Mouse (Mus musculus): ENCODE data around the gene Ctla4. TPM values are rescaled to one million over a fixed set of nuclear protein-coding genes. Genes with fewer than 3 reads are reported as not detected.

Gene Ctla4
- polyA plus RNA-seq, 1 experiment from 2014 or later = not detected

DNA sequence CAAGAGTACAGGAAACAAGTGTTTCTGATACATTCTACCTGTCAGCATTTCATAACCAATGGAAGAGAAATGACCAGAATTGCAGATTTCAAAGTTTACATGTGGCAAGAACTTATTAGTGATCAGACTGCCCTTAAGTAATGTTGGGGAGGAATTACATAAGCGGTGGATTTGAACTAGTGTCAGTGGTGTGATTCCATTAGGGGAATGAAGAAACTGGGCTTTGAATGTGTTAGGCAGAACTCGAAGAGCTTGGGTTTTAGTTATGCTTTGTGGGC is 12.1 kb downstream of the Ctla4 start:
- 72% methylated on average over 2 of the region's 2 CpGs for WGBS

DNA sequence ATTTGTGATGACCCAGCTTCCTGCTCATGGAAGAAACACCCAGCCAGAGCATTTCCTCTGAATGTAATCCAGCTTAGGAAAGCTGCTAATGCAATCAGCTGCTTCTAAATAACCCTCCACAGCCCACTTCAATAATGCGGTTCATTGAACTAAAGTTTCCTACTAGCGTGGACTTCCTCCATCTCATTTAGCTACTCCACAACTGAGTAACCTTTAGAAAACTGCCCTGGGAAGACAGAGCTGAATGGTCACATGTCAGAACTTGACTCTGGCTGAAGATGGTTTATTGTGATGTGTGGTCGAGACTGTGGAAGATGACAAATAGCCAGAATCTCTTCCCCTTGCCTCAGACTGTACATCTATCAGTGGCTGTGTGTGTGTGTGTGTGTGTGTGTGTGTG is 12.4 kb downstream of the Ctla4 start:
- H3K9ac ChIP-seq (ENCODE audit: low read depth, low read length) = no peak overlapping the region
- ATAC-seq = no peak
- H3K4me2 ChIP-seq (replicated peaks; ENCODE audit: low read depth) = no peak overlapping the region
- no peaks in the 10 kb centered on the region for H3K4me1 ChIP-seq (replicated peaks; ENCODE audit: control insufficient read depth, insufficient read depth, low read length)
- no peak overlapping the region for H3K4me3 ChIP-seq (ENCODE audit: low read depth, low read length)
- H3K27me3 ChIP-seq (replicated peaks; ENCODE audit: control insufficient read depth, insufficient read depth, low read length) = no peaks in the 10 kb centered on the region
- no peak for TF ChIP-seq CTCF (IDR thresholded peaks at IDR 0.05; ENCODE audit: low read depth)
- 64% methylated on average over 3 of the region's 3 CpGs for WGBS
- no peaks in the 10 kb centered on the region for H3K9me3 ChIP-seq (ENCODE audit: control insufficient read depth)
- H3K27ac ChIP-seq (ENCODE audit: low read depth, low read length) = no peak overlapping the region
- H3K36me3 ChIP-seq (ENCODE audit: control insufficient read depth, insufficient read depth) = no peaks in the 10 kb centered on the region

More for the DNA sequence above, 12.1 kb downstream of the Ctla4 start:
- H3K36me3 ChIP-seq (ENCODE audit: control insufficient read depth, insufficient read depth) = no peaks in the 10 kb centered on the region
- no peak overlapping the region for H3K9ac ChIP-seq (ENCODE audit: low read depth, low read length)
- no peak overlapping the region for H3K27ac ChIP-seq (ENCODE audit: low read depth, low read length)
- ATAC-seq = no peak
- no peaks in the 10 kb centered on the region for H3K4me1 ChIP-seq (replicated peaks; ENCODE audit: control insufficient read depth, insufficient read depth, low read length)
- no peaks in the 10 kb centered on the region for H3K27me3 ChIP-seq (replicated peaks; ENCODE audit: control insufficient read depth, insufficient read depth, low read length)
- H3K9me3 ChIP-seq (ENCODE audit: control insufficient read depth) = no peaks in the 10 kb centered on the region
- H3K4me2 ChIP-seq (replicated peaks; ENCODE audit: low read depth) = no peak overlapping the region
- H3K4me3 ChIP-seq (ENCODE audit: low read depth, low read length) = no peak overlapping the region
- no peak for TF ChIP-seq CTCF (IDR thresholded peaks at IDR 0.05; ENCODE audit: low read depth)

DNA sequence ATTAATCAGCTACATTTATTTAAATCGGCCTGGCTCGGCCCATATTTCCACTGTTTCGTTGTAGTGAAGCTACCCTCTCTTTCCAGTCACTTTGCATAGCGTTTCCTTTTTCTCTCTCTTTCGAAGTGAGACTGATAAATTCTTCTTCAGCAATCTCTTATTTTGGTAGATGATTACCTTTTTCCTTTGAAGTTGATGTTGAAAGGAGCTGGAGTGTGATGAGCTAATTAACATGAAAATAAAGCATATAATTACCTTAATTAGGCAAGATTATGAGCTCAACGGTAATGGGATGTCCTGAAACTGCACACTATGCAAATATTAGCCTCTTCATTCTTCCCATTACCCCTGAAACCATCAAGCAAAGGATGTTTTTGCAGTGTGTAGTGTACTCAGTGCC is 15.7 kb downstream of the Ctla4 start:
- 77% methylated on average over 6 of the region's 6 CpGs for WGBS
- Histone ChIP-seq H3K27ac (ENCODE audit: low read depth, low read length) (no peak overlapping the region), H3K9ac (ENCODE audit: low read depth, low read length) (no peak overlapping the region), H3K4me1 (replicated peaks; ENCODE audit: control insufficient read depth, insufficient read depth, low read length) (no peaks in the 10 kb centered on the region), H3K27me3 (replicated peaks; ENCODE audit: control insufficient read depth, insufficient read depth, low read length) (no peaks in the 10 kb centered on the region), H3K4me2 (replicated peaks; ENCODE audit: low read depth) (no peak overlapping the region), H3K36me3 (ENCODE audit: control insufficient read depth, insufficient read depth) (no peaks in the 10 kb centered on the region), H3K4me3 (ENCODE audit: low read depth, low read length) (no peak overlapping the region), H3K9me3 (ENCODE audit: control insufficient read depth) (no peaks in the 10 kb centered on the region)
- no peak for TF ChIP-seq CTCF (IDR thresholded peaks at IDR 0.05; ENCODE audit: low read depth)
- no peak for ATAC-seq

DNA sequence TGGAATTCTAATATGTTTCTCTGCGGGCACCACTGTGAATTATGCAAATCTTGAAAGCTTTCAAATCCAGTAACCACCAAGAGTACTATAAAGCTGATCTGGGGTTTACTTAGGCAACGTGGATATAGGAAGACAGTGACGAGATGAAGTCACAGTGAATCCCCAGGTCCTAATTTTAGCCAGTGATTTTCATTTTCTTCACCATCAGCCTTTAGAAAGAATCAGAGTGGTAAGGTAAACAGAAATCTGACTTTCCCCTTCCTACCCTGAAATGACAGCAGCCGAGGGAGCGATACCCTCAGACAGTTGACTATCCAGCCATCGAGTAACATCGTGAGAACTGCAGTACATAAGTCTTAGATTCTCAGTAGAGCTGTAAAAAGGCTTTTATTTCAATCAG is 16.3 kb downstream of the Ctla4 start:
- TF ChIP-seq CTCF (IDR thresholded peaks at IDR 0.05; ENCODE audit: low read depth) = no peak
- no peak overlapping the region for H3K4me3 ChIP-seq (ENCODE audit: low read depth, low read length)
- no peaks in the 10 kb centered on the region for H3K9me3 ChIP-seq (ENCODE audit: control insufficient read depth)
- H3K27ac ChIP-seq (ENCODE audit: low read depth, low read length) = no peak overlapping the region
- no peaks in the 10 kb centered on the region for H3K4me1 ChIP-seq (replicated peaks; ENCODE audit: control insufficient read depth, insufficient read depth, low read length)
- WGBS = 91% methylated on average over 7 of the region's 7 CpGs
- no peaks in the 10 kb centered on the region for H3K36me3 ChIP-seq (ENCODE audit: control insufficient read depth, insufficient read depth)
- ATAC-seq = no peak
- H3K9ac ChIP-seq (ENCODE audit: low read depth, low read length) = no peak overlapping the region
- no peak overlapping the region for H3K4me2 ChIP-seq (replicated peaks; ENCODE audit: low read depth)
- no peaks in the 10 kb centered on the region for H3K27me3 ChIP-seq (replicated peaks; ENCODE audit: control insufficient read depth, insufficient read depth, low read length)

DNA sequence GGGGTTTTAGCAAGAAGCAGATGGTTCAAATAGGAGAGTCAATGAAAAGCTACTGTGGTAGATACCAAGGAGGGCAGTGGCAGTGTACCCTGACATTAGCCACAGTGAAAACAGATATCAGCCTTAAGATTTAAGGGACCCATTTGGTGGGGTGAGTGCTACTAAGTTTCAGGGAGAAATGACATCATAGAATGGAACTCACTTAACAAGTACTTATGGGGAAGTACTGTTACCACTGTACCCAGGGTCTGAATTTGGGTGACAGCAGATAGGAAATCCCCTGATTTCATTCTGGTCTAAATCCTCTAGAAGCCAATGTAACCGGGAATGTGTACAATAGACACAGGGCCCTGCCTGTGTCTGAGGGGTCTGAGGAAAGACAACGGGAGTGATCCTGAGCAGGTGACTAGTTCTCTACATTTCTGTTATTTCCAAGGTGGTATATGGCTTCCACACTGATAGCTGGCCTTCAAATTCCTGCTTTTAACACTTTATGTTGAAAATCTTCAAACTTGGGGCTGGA is 17.7 kb downstream of the Ctla4 start:
- no peak for TF ChIP-seq CTCF (IDR thresholded peaks at IDR 0.05; ENCODE audit: low read depth)
- 90% methylated on average over 2 of the region's 2 CpGs for WGBS
- no peak for ATAC-seq
- no peaks in the 10 kb centered on the region for H3K9me3 ChIP-seq (ENCODE audit: control insufficient read depth)
- no peak overlapping the region for H3K4me3 ChIP-seq (ENCODE audit: low read depth, low read length)
- H3K27ac ChIP-seq (ENCODE audit: low read depth, low read length) = no peak overlapping the region
- H3K27me3 ChIP-seq (replicated peaks; ENCODE audit: control insufficient read depth, insufficient read depth, low read length) = no peaks in the 10 kb centered on the region
- H3K36me3 ChIP-seq (ENCODE audit: control insufficient read depth, insufficient read depth) = no peaks in the 10 kb centered on the region
- H3K9ac ChIP-seq (ENCODE audit: low read depth, low read length) = no peak overlapping the region
- H3K4me1 ChIP-seq (replicated peaks; ENCODE audit: control insufficient read depth, insufficient read depth, low read length) = no peaks in the 10 kb centered on the region
- H3K4me2 ChIP-seq (replicated peaks; ENCODE audit: low read depth) = no peak overlapping the region

DNA sequence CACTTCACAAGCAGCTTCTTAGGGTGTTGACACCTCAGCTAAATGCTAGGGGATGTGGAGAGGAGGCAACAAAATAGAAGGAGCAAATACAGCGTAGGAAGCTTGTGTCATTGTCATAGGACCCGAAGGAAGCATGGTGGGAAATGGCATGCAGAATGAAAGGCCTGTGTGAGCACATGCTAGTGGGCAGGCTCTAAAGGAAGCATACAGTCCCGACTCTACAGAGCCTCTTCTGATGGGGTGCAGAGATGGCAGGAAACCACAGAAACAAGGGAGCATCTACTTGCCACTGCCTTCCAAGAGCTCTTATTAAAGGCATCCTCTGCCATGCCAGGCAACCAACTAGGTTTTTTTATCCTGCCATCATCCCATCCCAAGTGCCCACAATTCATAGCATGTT is 20.7 kb downstream of the Ctla4 start:
- Histone ChIP-seq H3K4me1 (replicated peaks; ENCODE audit: control insufficient read depth, insufficient read depth, low read length) (no peaks in the 10 kb centered on the region), H3K4me3 (ENCODE audit: low read depth, low read length) (no peak overlapping the region), H3K27me3 (replicated peaks; ENCODE audit: control insufficient read depth, insufficient read depth, low read length) (no peaks in the 10 kb centered on the region), H3K36me3 (ENCODE audit: control insufficient read depth, insufficient read depth) (no peaks in the 10 kb centered on the region), H3K27ac (ENCODE audit: low read depth, low read length) (no peak overlapping the region), H3K9me3 (ENCODE audit: control insufficient read depth) (no peaks in the 10 kb centered on the region), H3K9ac (ENCODE audit: low read depth, low read length) (no peak overlapping the region), H3K4me2 (replicated peaks; ENCODE audit: low read depth) (no peak overlapping the region)
- ATAC-seq = no peak
- 88% methylated on average over 3 of the region's 3 CpGs for WGBS
- TF ChIP-seq CTCF (IDR thresholded peaks at IDR 0.05; ENCODE audit: low read depth) = no peak

DNA sequence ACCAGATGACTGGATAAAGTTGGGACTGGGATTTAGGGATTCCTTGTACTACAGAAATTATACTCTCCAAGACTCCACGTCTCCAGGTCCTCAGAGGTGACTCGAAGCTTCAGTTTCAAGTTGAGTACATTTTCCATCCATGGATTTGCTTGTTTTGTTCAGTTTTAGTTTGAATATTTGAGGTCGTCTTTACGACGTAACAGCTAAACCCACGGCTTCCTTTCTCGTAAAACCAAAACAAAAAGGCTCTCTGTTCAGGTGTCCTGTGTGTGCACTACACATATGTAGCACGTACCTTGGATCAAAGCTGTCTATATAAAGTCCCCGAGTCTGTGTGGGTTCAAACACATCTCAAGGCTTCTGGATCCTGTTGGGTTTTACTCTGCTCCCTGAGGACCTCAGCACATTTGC is 22.0 kb downstream of the Ctla4 start:
- no peak overlapping the region for H3K9ac ChIP-seq (ENCODE audit: low read depth, low read length)
- H3K4me1 ChIP-seq (replicated peaks; ENCODE audit: control insufficient read depth, insufficient read depth, low read length) = no peaks in the 10 kb centered on the region
- no peak overlapping the region for H3K27ac ChIP-seq (ENCODE audit: low read depth, low read length)
- whole genome bisulfite sequencing = 83% methylated on average over 9 of the region's 9 CpGs
- ATAC-seq = no peak
- no peak for TF ChIP-seq CTCF (IDR thresholded peaks at IDR 0.05; ENCODE audit: low read depth)
- no peak overlapping the region for H3K4me2 ChIP-seq (replicated peaks; ENCODE audit: low read depth)
- H3K4me3 ChIP-seq (ENCODE audit: low read depth, low read length) = no peak overlapping the region
- H3K9me3 ChIP-seq (ENCODE audit: control insufficient read depth) = no peaks in the 10 kb centered on the region
- no peaks in the 10 kb centered on the region for H3K36me3 ChIP-seq (ENCODE audit: control insufficient read depth, insufficient read depth)
- H3K27me3 ChIP-seq (replicated peaks; ENCODE audit: control insufficient read depth, insufficient read depth, low read length) = no peaks in the 10 kb centered on the region

All from intestine, postnatal 0 days (tissue).